Mouse (Mus musculus): ENCODE results near the gene Igsf8. TPM values are rescaled to one million over a fixed set of nuclear protein-coding genes. Genes with fewer than 3 reads are reported as not detected.

Gene Igsf8
- total RNA-seq, 4 experiments from 2014 or later, result 7.3 to 10.5 (median 7.7) TPM

DNA sequence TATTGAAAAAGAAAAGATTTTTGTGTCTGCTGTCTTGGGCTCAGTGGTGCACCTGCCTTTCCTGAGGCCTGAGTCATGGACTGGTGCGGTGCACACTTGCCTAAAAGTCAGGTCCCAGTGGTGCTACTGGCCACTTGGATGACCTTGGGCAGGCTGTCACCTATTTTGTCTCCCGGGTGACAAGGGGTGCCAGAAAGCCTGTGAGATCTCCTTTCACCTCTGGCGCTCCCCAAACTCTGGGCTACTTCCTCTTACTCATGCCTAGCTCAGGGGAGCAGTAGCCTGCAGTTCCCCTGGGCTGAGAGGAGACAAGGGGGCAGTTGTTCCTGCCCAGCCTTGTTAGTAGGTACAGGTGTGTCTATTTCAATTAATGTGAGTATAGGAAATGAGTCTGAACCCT is 40.9 kb downstream of the Igsf8 start:
- no peak for DNase-seq (ENCODE audit: low spot score in 2 of 2)

DNA sequence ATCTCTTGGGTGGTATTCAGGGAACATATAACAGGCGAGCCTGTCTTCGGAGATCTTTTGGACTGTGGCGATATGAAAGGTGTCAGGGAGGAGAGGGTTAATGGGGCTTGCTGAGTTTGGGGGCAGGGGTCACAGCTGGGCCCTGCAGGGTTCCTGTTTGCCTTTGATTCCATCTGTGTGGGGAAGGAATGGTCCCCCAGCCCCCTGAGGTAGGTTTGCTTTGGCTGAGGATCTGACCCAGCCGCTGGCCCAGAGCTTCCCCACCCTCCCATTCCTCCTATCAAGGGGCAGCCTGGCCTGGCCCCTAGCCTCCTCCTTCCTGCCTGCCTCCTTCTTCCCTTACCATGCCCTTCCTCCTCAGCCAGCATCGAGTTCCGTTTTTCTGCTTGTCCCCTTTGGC is 41.4 kb downstream of the Igsf8 start:
- DNase-seq (ENCODE audit: low spot score in 2 of 2), result no peak

GRCm38 (mm10) chr1:172304443-172304842 is 43.0 kb downstream of the Igsf8 start:
- no peak for DNase-seq (ENCODE audit: low spot score in 2 of 2)

- DNase-seq (ENCODE audit: low spot score in 2 of 2), result no peak
Measured at GRCm38 (mm10) chr1:172305153-172305552, 43.7 kb downstream of the Igsf8 start.

GRCm38 (mm10) chr1:172305635-172306034 is 44.2 kb downstream of the Igsf8 start:
- DNase-seq (ENCODE audit: low spot score in 2 of 2), result no peak

- no peak for DNase-seq (ENCODE audit: low spot score in 2 of 2)
Measured at GRCm38 (mm10) chr1:172306196-172306595, 44.8 kb downstream of the Igsf8 start.

GRCm38 (mm10) chr1:172306885-172307284 is 45.4 kb downstream of the Igsf8 start:
- no peak for DNase-seq (ENCODE audit: low spot score in 2 of 2)

DNA sequence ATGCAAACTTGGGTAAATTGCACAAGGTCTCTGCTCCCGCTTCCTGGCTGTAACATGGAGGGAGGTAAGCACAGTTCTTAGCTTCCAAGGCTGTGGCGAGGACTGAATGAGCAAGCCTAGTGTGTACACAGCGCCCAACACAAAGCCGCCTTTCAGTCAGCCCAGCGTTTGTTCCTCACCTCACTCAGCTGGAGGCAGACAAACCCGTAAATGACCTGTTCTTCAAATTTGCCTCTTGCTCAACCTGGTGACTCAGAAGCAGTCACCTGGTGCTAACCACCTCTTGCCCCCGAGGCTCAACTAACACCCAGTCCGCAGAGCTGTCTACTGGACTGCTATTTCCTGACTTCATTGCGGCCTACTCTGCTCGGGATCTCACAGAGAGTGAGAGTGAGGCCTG is 46.5 kb downstream of the Igsf8 start:
- DNase-seq (ENCODE audit: low spot score in 2 of 2), result no peak

DNA sequence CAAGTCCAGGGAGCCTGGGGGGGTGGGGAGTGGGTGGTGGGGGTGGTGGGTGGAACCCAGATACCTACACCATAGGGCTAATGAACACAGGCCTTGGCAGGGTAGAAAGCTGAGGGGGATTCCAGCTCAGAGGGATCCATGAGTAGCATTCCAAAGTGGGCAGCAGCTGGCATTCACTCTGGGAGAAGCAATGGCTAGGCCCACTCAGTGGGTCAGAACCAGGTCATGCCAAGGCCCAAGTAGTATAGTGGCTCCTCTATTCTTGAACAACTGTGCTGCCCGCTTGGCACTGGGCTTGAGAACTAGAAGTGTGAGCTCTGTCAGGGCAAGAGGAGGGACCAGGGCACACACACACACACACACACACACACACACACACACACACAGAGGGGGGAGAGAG is 47.0 kb downstream of the Igsf8 start:
- DNase-seq (ENCODE audit: low spot score in 2 of 2), result no peak

- DNase-seq (ENCODE audit: low spot score in 2 of 2), result peak; percentile 85 to 88
Measured at GRCm38 (mm10) chr1:172309699-172310398, 48.4 kb downstream of the Igsf8 start.

GRCm38 (mm10) chr1:172311248-172311906 is 49.9 kb downstream of the Igsf8 start:
- DNase-seq (ENCODE audit: low spot score in 2 of 2), result no peak

- peak; percentile 75 to 79 for DNase-seq (ENCODE audit: low spot score in 2 of 2)
Measured at GRCm38 (mm10) chr1:172311921-172312767, 50.7 kb downstream of the Igsf8 start.

- DNase-seq (ENCODE audit: low spot score in 2 of 2), result no peak
Measured at GRCm38 (mm10) chr1:172312768-172313561, 51.5 kb downstream of the Igsf8 start.

GRCm38 (mm10) chr1:172313613-172314411 is 52.4 kb downstream of the Igsf8 start:
- DNase-seq (ENCODE audit: low spot score in 2 of 2), result no peak

- DNase-seq (ENCODE audit: low spot score in 2 of 2), result no peak
Measured at GRCm38 (mm10) chr1:172314911-172315310, 53.5 kb downstream of the Igsf8 start.

DNA sequence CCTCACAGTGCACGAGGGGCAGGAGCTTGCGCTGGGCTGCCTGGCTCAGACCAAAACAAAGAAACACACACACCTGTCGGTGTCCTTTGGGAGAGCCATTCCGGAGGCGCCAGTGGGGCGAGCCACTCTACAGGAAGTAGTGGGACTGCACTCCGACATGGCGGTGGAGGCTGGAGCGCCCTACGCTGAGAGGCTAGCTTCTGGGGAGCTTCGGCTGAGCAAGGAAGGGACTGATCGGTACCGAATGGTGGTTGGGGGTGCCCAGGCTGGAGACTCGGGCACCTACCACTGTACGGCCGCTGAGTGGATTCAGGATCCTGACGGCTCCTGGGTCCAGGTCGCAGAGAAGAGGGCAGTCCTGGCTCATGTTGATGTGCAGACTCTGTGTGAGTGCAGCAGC is 56.0 kb downstream of the Igsf8 start:
- DNase-seq (ENCODE audit: low spot score in 2 of 2), result no peak

DNA sequence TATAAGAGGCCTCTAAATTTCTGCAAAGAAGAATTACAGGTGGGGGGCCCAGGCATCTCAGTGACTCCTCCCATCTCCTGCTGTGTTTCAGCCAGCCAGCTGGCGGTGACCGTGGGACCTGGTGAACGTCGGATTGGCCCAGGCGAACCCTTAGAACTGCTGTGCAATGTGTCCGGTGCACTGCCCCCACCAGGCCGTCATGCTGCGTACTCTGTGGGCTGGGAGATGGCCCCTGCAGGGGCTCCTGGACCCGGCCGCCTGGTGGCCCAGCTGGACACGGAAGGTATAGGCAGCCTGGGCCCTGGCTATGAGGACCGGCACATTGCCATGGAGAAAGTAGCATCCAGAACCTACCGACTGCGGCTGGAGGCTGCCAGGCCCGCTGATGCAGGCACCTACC is 56.5 kb downstream of the Igsf8 start:
- DNase-seq (ENCODE audit: low spot score in 2 of 2), result no peak

GRCm38 (mm10) chr1:172318424-172319035 is 57.1 kb downstream of the Igsf8 start:
- no peak for DNase-seq (ENCODE audit: low spot score in 2 of 2)

GRCm38 (mm10) chr1:172319346-172319745 is 57.9 kb downstream of the Igsf8 start:
- DNase-seq (ENCODE audit: low spot score in 2 of 2), result no peak

DNA sequence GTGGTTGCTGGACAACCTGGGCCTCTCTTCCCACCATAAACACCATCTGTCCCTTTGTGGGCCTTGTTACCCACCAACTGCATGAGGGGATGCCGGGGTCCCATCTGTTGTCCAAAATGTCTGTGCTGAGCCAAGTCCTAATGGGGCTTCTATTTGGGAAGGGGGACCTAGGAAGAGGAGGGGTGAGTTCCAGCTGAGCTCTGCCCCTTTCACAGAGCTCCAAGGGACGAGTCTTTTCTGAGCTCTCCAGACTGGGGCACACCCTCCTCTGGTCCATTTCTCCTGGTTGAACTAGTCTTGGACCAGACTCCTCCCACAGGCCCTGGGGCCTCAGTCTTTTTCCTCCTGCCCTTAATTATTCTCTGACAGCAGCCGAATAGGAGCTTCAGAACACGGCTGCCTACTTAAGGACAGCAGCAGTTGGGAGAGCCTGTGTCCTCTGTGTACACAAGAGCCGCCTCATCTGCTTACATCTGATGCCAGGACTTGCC is 58.5 kb downstream of the Igsf8 start:
- DNase-seq (ENCODE audit: low spot score in 2 of 2), result no peak
